Mouse (Mus musculus) CH12.LX (cell line): ENCODE results near the gene Scrn2. TPM values are rescaled to one million over a fixed set of nuclear protein-coding genes. Genes with fewer than 3 reads are reported as not detected.

Experiments used
- DNase-seq: peaks from one replicate; pipeline ENCODE4 v3.0.0-alpha.2; 2013; ENCODE audit errors: extremely low read depth
- H3K27ac ChIP-seq: 2 replicates; pipeline ENCODE4 v1.5.1; 2012; ENCODE audit warnings: low read depth, mild to moderate bottlenecking, control low read depth, moderate library complexity; ENCODE audit not compliant: insufficient read depth
- H3K27me3 ChIP-seq: replicated peaks from 2 replicates; pipeline ENCODE3; 2012; ENCODE audit warnings: inconsistent platforms
- H3K36me3 ChIP-seq, 2 experiments: replicated peaks in 1 of 2; 2 replicates each; pipeline versions ENCODE3 to v1.6.1; 2012; ENCODE audit warnings: inconsistent platforms in 1 of 2, low read length in 1 of 2, mild to moderate bottlenecking in 1 of 2, mixed read lengths in 1 of 2, moderate library complexity in 1 of 2; ENCODE audit not compliant: control insufficient read depth in 1 of 2, insufficient read depth in 1 of 2
- H3K4me1 ChIP-seq, 2 experiments: 2 replicates each; pipeline ENCODE4 v1.6.1; 2012; ENCODE audit warnings: inconsistent platforms in 1 of 2, moderate library complexity in 1 of 2; ENCODE audit not compliant: insufficient read depth in 2 of 2, control insufficient read depth in 1 of 2
- H3K4me2 ChIP-seq: 2 replicates; pipeline ENCODE4 v1.6.1; 2012; ENCODE audit warnings: low read depth, mild to moderate bottlenecking, control low read depth; ENCODE audit not compliant: poor library complexity, insufficient read depth, severe bottlenecking
- H3K4me3 ChIP-seq, 3 experiments: fragments of 150-350 bp in 1 of 3; sonication (generic) in 1 of 3; replicated peaks in 1 of 3; 2 replicates each; pipeline versions ENCODE3 to v1.5.1; 2011 to 2012; ENCODE audit warnings: low read depth in 2 of 3, low read length in 2 of 3, mild to moderate bottlenecking in 2 of 3, moderate library complexity in 2 of 3, control low read depth in 1 of 3, improper control_type of control experiment in 1 of 3, inconsistent platforms in 1 of 3, mixed read lengths in 1 of 3; ENCODE audit not compliant: poor library complexity in 1 of 3
- H3K79me2 ChIP-seq: replicated peaks from 2 replicates; pipeline ENCODE4 v1.6.1; 2012; ENCODE audit warnings: mild to moderate bottlenecking, moderate library complexity; ENCODE audit not compliant: control insufficient read depth, poor library complexity, insufficient read depth, severe bottlenecking; ENCODE audit errors: extremely low read depth
- H3K9ac ChIP-seq: 2 replicates; pipeline ENCODE4 v1.6.1; 2012; ENCODE audit warnings: low read depth, mild to moderate bottlenecking, control low read depth, moderate library complexity; ENCODE audit not compliant: insufficient read depth
- H3K9me3 ChIP-seq: replicated peaks from 2 replicates; pipeline ENCODE3; 2012; ENCODE audit warnings: low read length, inconsistent platforms, mixed read lengths
- BHLHE40 ChIP-seq: IDR thresholded peaks from 2 replicates; pipeline ENCODE4 v1.6.1; 2011; ENCODE audit warnings: mild to moderate bottlenecking, low read depth, low read length, improper control_type of control experiment
- CHD1 ChIP-seq: IDR thresholded peaks from 2 replicates; pipeline ENCODE4 v1.6.1; 2012; ENCODE audit warnings: low read depth, low read length, improper control_type of control experiment, inconsistent platforms
- CHD2 ChIP-seq: IDR thresholded peaks from 2 replicates; pipeline ENCODE4 v1.6.1; 2011; ENCODE audit warnings: low read length, improper control_type of control experiment
- ELF1 ChIP-seq: IDR thresholded peaks from 2 replicates; pipeline ENCODE4 v1.6.1; 2014; ENCODE audit warnings: low read depth, mild to moderate bottlenecking, inconsistent platforms, low read length, improper control_type of control experiment
- IRF4 ChIP-seq: IDR thresholded peaks from 2 replicates; pipeline ENCODE4 v1.6.1; 2014; ENCODE audit warnings: low read depth, mild to moderate bottlenecking, inconsistent platforms, low read length, improper control_type of control experiment
- JUND ChIP-seq: conservative IDR thresholded peaks from 2 replicates; pipeline ENCODE4 v1.6.1; 2011; ENCODE audit warnings: low read depth, low read length, improper control_type of control experiment
- MAX ChIP-seq: IDR thresholded peaks from 2 replicates; pipeline ENCODE4 v1.6.1; 2011; ENCODE audit warnings: low read length, improper control_type of control experiment
- MAZ ChIP-seq: IDR thresholded peaks from 2 replicates; pipeline ENCODE4 v1.6.1; 2012; ENCODE audit warnings: low read depth, mild to moderate bottlenecking, inconsistent platforms, low read length, improper control_type of control experiment, moderate library complexity
- MXI1 ChIP-seq: IDR thresholded peaks from 2 replicates; pipeline ENCODE4 v1.6.1; 2011; ENCODE audit warnings: mild to moderate bottlenecking, low read depth, low read length, improper control_type of control experiment
- MYC ChIP-seq: IDR thresholded peaks from 2 replicates; pipeline ENCODE4 v1.6.1; 2011; ENCODE audit warnings: low read depth, mild to moderate bottlenecking, improper control_type of control experiment, low read length
- POLR2AphosphoS2 ChIP-seq: IDR thresholded peaks from 2 replicates; pipeline ENCODE4 v1.6.1; 2011; ENCODE audit warnings: low read depth, low read length, improper control_type of control experiment
- SMC3 ChIP-seq: IDR thresholded peaks from 2 replicates; pipeline ENCODE4 v1.6.1; 2011; ENCODE audit warnings: low read depth, low read length, improper control_type of control experiment
- USF2 ChIP-seq: conservative IDR thresholded peaks from 2 replicates; pipeline ENCODE4 v1.6.1; 2011; ENCODE audit warnings: low read depth, low read length, improper control_type of control experiment
- ZNF384 ChIP-seq: IDR thresholded peaks from 2 replicates; pipeline ENCODE4 v1.6.1; 2012; ENCODE audit warnings: low read depth, low read length, improper control_type of control experiment, inconsistent platforms
- dilution Hi-C: fragments of 300-500 bp; cut with MboI; formaldehyde crosslinking; loops from 2 replicates; pipeline ENCODE4 v1.14.3; 2020; ENCODE audit warnings: low sequenced_read_pairs; ENCODE audit not compliant: extremely low pct_unique_long_range_greater_than_20kb, extremely low pct_ligation_motif_present
- in situ Hi-C: fragments of 300-500 bp; cut with MboI; formaldehyde crosslinking; loops from 3 replicates; pipeline ENCODE4 v1.14.3; 2019; ENCODE audit warnings: low sequenced_read_pairs, low pct_ligation_motif_present, low pct_unique_long_range_greater_than_20kb, mixed read lengths
- polyA plus RNA-seq: library from polyadenylated mRNA; unstranded; fragments of >175 nt; gene quantifications from 2 replicates; pipeline ENCODE4 v1.2.1, GENCODE M21; 2012; ENCODE audit warnings: low read depth; ENCODE audit not compliant: insufficient read length
- total RNA-seq, 2 experiments: library from RNA; depleted of rRNA; stranded (reverse); fragments of 300-350 nt in 1 of 2; fragments of >200 nt in 1 of 2; gene quantifications; 2 replicates each; pipeline ENCODE4 v1.2.3; 2012 to 2014

Gene Scrn2
- total and polyA plus RNA-seq, 3 experiments = 34.5 to 55.8 (median 35.2) TPM

GRCm38 (mm10) chr11:97048090-97048650, 18.4 kb downstream of the Scrn2 start:
- H3K4me2 ChIP-seq = no peak overlapping the region
- peaks cover 40 to 65% of the 10 kb centered on the region in 2 experiments for H3K36me3 ChIP-seq
- H3K27ac ChIP-seq = no peak overlapping the region
- TF ChIP-seq CHD1 (no peak), USF2 (no peak), BHLHE40 (no peak), ELF1 (no peak), IRF4 (no peak), CHD2 (no peak), MAX (no peak), SMC3 (no peak), ZNF384 (no peak)
- TF ChIP-seq, all 38 proteins: peak for 0
- no peak overlapping the region for H3K9ac ChIP-seq
- peaks cover 4% of the 10 kb centered on the region for H3K9me3 ChIP-seq
- H3K4me1 ChIP-seq = peaks cover 14 to 33% of the 10 kb centered on the region in 2 experiments
- dilution Hi-C loops = no loop called here
- in situ Hi-C loops = no loop called here
- no peaks in the 10 kb centered on the region for H3K27me3 ChIP-seq
- DNase-seq = no peak
- H3K4me3 ChIP-seq = no peak overlapping the region
- peaks cover 27% of the 10 kb centered on the region for H3K79me2 ChIP-seq

GRCm38 (mm10) chr11:97049492-97050085, 19.9 kb downstream of the Scrn2 start:
- peaks cover 45 to 63% of the 10 kb centered on the region in 2 experiments for H3K36me3 ChIP-seq
- H3K9me3 ChIP-seq = peaks cover 4% of the 10 kb centered on the region
- no peak for TF ChIP-seq ELF1
- peak; percentile 73; the same call in 1 of the 2 replicates for TF ChIP-seq POLR2AphosphoS2
- TF ChIP-seq MXI1 = no peak; the same call in 1 of the 2 replicates
- TF ChIP-seq MYC = no peak
- TF ChIP-seq JUND = no peak
- no peak for TF ChIP-seq MAZ
- in situ Hi-C loops = no loop called here
- no peak overlapping the region for H3K9ac ChIP-seq
- peak overlapping the region in 2 of 3 experiments; percentile 74 to 95 for H3K4me3 ChIP-seq
- dilution Hi-C loops = no loop called here
- no peak overlapping the region for H3K4me2 ChIP-seq
- no peak for DNase-seq
- peaks cover 14 to 29% of the 10 kb centered on the region in 2 experiments for H3K4me1 ChIP-seq
- H3K79me2 ChIP-seq = peaks cover 17% of the 10 kb centered on the region
- no peak overlapping the region for H3K27ac ChIP-seq
- H3K27me3 ChIP-seq = no peaks in the 10 kb centered on the region
